Mouse (Mus musculus) hindbrain, embryonic 14.5 days (tissue): ENCODE data around the gene Dnph1. TPM values are rescaled to one million over a fixed set of nuclear protein-coding genes. Genes with fewer than 3 reads are reported as not detected.

Experiments
- ATAC-seq: fragments of 200-750 bp; cut with Nextera tagmentation; 2 replicates; pipeline ENCODE4 v1.8.0; 2017; ENCODE audit warnings: moderate number of reproducible peaks, mild to moderate bottlenecking, moderate TSS enrichment, moderate library complexity; ENCODE audit not compliant: low FRiP score
- DNase-seq: peaks from one replicate; pipeline ENCODE4 v3.0.0-alpha.2; 2015; ENCODE audit warnings: low spot score
- H3K27ac ChIP-seq: fragments of 300-500 bp; sonication (generic); 2 replicates; pipeline ENCODE4 v1.5.1; 2014; ENCODE audit warnings: mild to moderate bottlenecking, moderate library complexity
- H3K27me3 ChIP-seq: fragments of 300-500 bp; sonication (generic); 2 replicates; pipeline ENCODE4 v1.6.1; 2014; ENCODE audit warnings: mild to moderate bottlenecking, low read length, mixed read lengths; ENCODE audit not compliant: control insufficient read depth, insufficient read depth
- H3K36me3 ChIP-seq: fragments of 300-500 bp; sonication (generic); replicated peaks from 2 replicates; pipeline ENCODE4 v1.6.1; 2014; ENCODE audit not compliant: control insufficient read depth, insufficient read depth
- H3K4me1 ChIP-seq: fragments of 300-500 bp; sonication (generic); replicated peaks from 2 replicates; pipeline ENCODE4 v1.6.1; 2014; ENCODE audit warnings: antibody characterized with exemption, low read length, mixed read lengths; ENCODE audit not compliant: control insufficient read depth, insufficient read depth
- H3K4me2 ChIP-seq: fragments of 300-500 bp; sonication (generic); replicated peaks from 2 replicates; pipeline ENCODE4 v1.6.1; 2014; ENCODE audit warnings: mild to moderate bottlenecking, moderate library complexity
- H3K4me3 ChIP-seq: fragments of 300-500 bp; sonication (generic); replicated peaks from 2 replicates; pipeline ENCODE4 v1.5.1; 2014; ENCODE audit warnings: mild to moderate bottlenecking, low read length
- H3K9ac ChIP-seq: fragments of 300-500 bp; sonication (generic); 2 replicates; pipeline ENCODE4 v1.6.1; 2014
- H3K9me3 ChIP-seq: fragments of 300-500 bp; sonication (generic); 2 replicates; pipeline ENCODE4 v1.6.1; 2016; ENCODE audit warnings: low read length; ENCODE audit not compliant: control insufficient read depth
- WGBS: fragments of 180-500 bp; shearing (Covaris S2); extraction: QIAGEN DNeasy Blood & Tissue Kit; methylation state at CpG from one replicate; pipeline ENCODE4 v1.1.7; 2014; 5-methylcytosine and 5-hydroxymethylcytosine counted together
- polyA plus RNA-seq: library from polyadenylated mRNA; unstranded; fragments of >200 nt; fragmentation: Nextera tagmentation; extraction: Ambion mirVana; gene quantifications from 2 replicates; pipeline ENCODE4 v1.2.1, GENCODE M21; 2014

Dnph1 gene
- polyA plus RNA-seq, 1 experiment from 2014 or later: 16.6 TPM

DNA sequence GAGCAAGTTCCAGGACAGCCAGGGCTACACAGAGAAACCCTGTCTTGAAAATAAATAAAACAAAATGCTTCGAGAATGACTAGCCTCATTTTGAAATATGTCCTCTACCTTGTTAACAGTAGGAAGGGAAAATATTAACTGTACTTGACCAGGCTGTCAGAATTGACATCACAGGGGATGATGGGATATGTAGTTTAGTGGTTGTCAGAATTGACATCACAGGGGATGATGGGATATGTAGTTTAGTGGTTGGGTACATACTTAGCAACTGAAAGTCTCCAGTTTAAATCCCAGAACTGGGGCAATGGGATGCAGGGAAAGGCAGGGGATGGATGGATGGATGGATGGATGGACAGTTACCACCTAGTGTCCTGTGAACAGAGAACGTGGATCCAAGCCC lies 16.8 kb downstream of the Dnph1 start:
- H3K4me2 ChIP-seq: no peak overlapping the region
- H3K36me3 ChIP-seq: peaks cover 20% of the 10 kb centered on the region
- no peak overlapping the region for H3K27ac ChIP-seq
- DNase-seq (no peak), ATAC-seq (no peak; the same call in 1 of the 2 replicates)
- H3K4me1 ChIP-seq: no peaks in the 10 kb centered on the region
- H3K27me3 ChIP-seq: no peaks in the 10 kb centered on the region
- no peaks in the 10 kb centered on the region for H3K9me3 ChIP-seq
- 80% methylated on average over 2 of the region's 2 CpGs for WGBS
- H3K9ac ChIP-seq: no peak overlapping the region
- no peak overlapping the region for H3K4me3 ChIP-seq

DNA sequence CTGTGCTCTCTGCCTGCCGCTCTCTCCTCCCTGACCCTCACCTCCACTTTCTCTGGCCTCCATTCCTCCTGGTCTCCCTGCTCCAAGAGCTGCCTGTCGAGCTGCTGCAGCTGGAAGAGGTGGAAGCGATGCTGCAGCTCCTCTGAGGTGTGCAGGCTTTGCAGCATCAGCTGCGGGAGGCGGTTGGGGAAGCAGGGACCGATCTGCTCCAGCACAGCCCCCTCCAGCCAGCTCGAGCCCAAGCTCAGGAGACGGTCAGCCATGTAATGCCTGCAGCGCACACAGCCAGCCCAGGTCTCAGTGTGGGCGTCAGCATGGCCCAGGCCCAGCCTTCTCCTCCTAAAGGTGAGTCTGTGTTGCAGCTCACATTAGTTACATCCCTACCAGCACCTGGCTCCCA lies 23.5 kb downstream of the Dnph1 start:
- Histone ChIP-seq H3K9me3 (no peaks in the 10 kb centered on the region), H3K4me3 (no peak overlapping the region), H3K4me2 (peak overlapping the region; percentile 12), H3K36me3 (peaks cover 33% of the 10 kb centered on the region), H3K27ac (no peak overlapping the region), H3K9ac (no peak overlapping the region), H3K27me3 (no peaks in the 10 kb centered on the region), H3K4me1 (no peaks in the 10 kb centered on the region)
- DNase-seq (no peak), ATAC-seq (no peak)
- 50% methylated on average over 10 of the region's 10 CpGs for WGBS

DNA sequence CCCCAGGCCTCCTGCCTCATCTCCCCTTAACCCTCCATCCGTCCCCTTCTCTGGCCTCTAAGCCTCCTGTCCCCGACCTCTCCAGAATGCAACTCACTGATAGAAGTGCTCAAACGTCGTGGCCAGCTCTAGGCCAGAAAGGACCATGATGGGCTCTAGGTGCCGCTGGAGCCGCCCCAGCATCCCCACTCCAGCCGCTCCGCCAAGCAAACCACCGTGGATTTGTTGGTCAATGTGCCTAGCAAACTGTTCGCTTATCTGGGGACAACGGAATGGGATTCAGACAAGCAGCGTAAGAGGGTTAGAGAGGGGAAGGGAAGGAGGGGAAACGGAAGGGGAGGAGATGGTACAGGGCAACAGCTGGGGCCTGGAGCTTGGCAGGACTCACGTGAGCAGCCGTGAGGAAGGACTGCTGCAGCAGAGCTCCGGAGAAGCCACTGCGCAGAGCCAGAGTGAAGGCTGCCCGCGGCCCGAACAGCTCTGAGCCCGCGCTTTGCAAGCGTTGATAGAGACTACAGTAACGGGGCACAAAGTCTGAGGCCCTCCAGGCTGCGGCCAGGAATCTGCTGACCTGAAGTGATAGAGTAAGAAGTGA lies 24.0 kb downstream of the Dnph1 start:
- H3K4me2 ChIP-seq: peak overlapping the region; percentile 12
- 48% methylated on average over 25 of the region's 25 CpGs for WGBS
- no peaks in the 10 kb centered on the region for H3K4me1 ChIP-seq
- H3K36me3 ChIP-seq: peaks cover 38% of the 10 kb centered on the region
- H3K4me3 ChIP-seq: no peak overlapping the region
- no peak overlapping the region for H3K27ac ChIP-seq
- no peaks in the 10 kb centered on the region for H3K27me3 ChIP-seq
- ATAC-seq (no peak), DNase-seq (no peak)
- H3K9ac ChIP-seq: no peak overlapping the region
- no peaks in the 10 kb centered on the region for H3K9me3 ChIP-seq

DNA sequence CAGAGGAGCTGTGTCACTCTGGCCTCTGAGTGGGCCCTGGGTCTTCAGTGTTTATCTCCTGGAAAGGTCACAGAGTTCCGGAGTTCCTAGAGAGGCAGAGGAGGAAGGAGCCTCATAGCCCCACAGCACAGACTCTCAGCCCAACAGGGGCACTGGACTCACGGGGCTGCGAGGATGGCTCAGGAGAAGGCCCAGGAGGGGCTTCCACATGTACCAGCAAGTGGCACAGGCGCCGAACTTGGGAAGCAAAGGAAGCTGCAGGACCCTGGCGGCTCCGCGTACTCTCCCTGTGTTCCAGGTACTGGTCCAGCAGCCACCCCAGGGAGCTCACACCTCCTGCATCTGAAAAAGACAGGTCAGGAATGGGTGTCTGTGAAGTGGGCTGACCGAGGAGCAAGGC lies 24.7 kb downstream of the Dnph1 start:
- Histone ChIP-seq H3K27ac (no peak overlapping the region), H3K4me1 (no peaks in the 10 kb centered on the region), H3K9me3 (no peaks in the 10 kb centered on the region), H3K9ac (no peak overlapping the region), H3K36me3 (peaks cover 45% of the 10 kb centered on the region), H3K4me2 (no peak overlapping the region), H3K27me3 (no peaks in the 10 kb centered on the region), H3K4me3 (no peak overlapping the region)
- ATAC-seq (no peak), DNase-seq (no peak)
- 77% methylated on average over 9 of the region's 9 CpGs for WGBS

DNA sequence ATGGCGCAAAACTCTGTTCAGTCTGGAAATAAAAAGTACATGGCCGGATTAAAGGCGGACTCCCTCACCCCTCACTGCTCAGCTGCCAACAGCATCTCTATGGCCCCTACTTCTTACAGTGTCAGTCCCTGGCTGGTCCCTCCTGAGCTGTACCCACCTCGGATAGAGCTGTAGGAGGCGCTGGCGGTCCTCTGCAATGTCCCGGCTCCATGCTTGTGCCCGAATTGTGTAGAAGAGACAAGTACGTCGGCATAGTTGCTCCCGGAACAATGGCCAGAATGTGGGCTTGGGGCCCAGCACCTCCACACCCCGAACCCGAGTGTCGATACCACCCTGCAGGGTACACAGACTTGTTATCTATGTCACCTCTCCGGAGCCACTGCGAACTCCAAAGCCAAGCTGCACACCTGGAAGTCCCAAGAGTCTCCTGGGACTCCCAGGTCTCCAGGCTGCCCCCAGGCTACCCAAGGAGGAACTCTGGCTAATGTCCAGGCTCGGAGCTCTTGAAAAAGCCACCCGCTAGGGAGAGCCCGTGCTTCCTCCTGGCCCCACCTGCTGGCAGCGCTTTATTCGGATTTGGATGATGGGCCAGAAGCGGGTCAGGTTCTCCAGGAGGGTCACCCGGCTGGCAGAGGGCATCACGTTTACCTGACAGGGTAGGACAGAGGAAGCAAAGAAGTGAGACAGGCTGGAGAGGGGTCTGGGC lies 25.6 kb downstream of the Dnph1 start:
- ATAC-seq: no peak
- Histone ChIP-seq H3K27me3 (no peaks in the 10 kb centered on the region), H3K4me3 (no peak overlapping the region), H3K27ac (no peak overlapping the region), H3K9ac (no peak overlapping the region), H3K4me2 (no peak overlapping the region), H3K9me3 (no peaks in the 10 kb centered on the region), H3K36me3 (peaks cover 48% of the 10 kb centered on the region), H3K4me1 (no peaks in the 10 kb centered on the region)
- DNase-seq: no peak
- WGBS: 35% methylated on average over 24 of the region's 24 CpGs

DNA sequence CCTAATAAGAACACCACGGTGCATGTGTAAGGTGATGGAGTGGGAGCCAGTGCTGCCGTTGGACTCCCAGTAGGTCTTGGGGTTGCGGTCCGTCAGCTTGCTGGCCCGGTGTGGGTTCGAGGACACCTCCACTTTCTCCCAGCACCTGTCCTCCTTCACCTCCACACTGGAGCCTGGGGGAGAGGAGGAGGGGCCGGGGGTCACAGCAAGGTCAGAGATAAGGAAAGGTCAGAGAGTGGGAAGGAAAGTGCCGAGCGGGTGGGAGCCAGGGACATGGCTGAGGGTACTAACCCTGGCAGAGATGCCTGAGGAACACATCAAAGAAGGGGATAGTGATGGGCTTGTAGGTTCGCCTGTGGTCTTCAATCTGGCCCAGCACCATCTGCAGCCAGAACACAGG lies 28.6 kb downstream of the Dnph1 start:
- no peaks in the 10 kb centered on the region for H3K27me3 ChIP-seq
- no peak overlapping the region for H3K27ac ChIP-seq
- no peak for DNase-seq
- no peaks in the 10 kb centered on the region for H3K9me3 ChIP-seq
- H3K4me2 ChIP-seq: no peak overlapping the region
- WGBS: 90% methylated on average over 10 of the region's 10 CpGs
- peaks cover 60% of the 10 kb centered on the region for H3K36me3 ChIP-seq
- H3K4me3 ChIP-seq: no peak overlapping the region
- ATAC-seq: no peak; the same call in 1 of the 2 replicates
- no peak overlapping the region for H3K9ac ChIP-seq
- no peaks in the 10 kb centered on the region for H3K4me1 ChIP-seq

DNA sequence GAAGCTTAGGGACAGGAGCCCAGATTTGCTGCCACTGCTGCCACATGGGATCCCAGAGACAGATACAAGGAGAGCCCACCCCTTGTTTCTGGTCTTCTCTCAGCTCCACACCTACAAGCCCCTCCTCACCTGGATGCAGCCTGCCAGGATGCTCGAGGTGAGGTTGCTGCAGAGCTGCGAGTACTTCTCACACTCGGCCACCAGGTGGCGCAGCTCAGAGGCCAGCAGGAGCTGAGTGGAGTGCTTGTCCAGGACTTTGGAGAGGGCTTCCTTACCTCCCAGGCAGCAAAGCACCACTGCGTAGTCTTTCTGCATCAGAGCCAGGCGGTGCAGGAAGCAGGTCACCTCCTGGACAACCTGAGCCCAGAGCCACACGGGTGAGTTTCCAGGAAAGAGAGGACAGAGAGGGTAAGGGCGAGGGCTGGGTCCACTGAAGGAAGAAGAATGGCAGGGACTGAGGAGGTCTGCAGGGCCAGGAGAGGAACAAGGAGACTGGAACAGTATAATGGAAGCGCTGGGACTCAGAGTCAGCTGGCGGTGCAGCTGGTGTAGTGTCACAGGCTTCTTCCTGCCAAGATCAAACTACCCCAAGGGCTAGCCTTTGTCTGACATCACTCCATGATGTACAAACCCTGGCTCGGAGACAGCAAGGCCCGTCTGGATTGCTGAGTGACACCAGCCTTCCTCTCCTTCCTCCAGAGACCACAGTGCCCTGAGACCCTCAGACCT lies 29.2 kb downstream of the Dnph1 start:
- Histone ChIP-seq H3K4me2 (no peak overlapping the region), H3K27ac (no peak overlapping the region), H3K27me3 (no peaks in the 10 kb centered on the region), H3K36me3 (peaks cover 56% of the 10 kb centered on the region), H3K9me3 (no peaks in the 10 kb centered on the region), H3K9ac (no peak overlapping the region), H3K4me1 (no peaks in the 10 kb centered on the region), H3K4me3 (no peak overlapping the region)
- WGBS: 35% methylated on average over 12 of the region's 12 CpGs
- 0 out of 2 replicates have a peak, but pooled peaks have one; percentile 53 for ATAC-seq
- peak; percentile 81 for DNase-seq

DNA sequence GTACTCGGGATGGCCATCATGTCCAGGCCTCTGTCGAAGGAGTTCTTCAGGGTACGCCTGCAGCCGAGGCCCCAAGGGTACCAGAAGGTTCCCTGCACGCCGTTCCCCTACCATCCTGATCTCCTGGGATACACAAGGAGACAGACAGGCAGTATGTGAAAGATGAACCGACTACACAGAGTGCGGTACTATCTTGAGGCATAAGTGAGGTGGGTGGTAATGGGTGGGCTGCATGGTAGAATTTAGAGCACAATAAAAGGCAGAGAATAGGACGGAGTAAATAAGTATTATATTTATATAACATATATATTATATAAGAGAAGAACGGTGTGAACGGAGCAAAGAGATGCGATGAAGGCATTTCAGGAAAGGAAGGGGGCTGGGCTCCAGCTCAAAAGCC lies 47.1 kb downstream of the Dnph1 start:
- Histone ChIP-seq H3K36me3 (peaks cover 51% of the 10 kb centered on the region), H3K4me2 (no peak overlapping the region), H3K27ac (no peak overlapping the region), H3K9ac (no peak overlapping the region), H3K4me1 (peaks cover 5% of the 10 kb centered on the region; the same call in 1 of the 2 replicates), H3K27me3 (peaks cover 7% of the 10 kb centered on the region; the same call in 1 of the 2 replicates), H3K9me3 (no peaks in the 10 kb centered on the region), H3K4me3 (no peak overlapping the region)
- WGBS: 92% methylated on average over 12 of the region's 12 CpGs
- ATAC-seq (no peak), DNase-seq (no peak)

DNA sequence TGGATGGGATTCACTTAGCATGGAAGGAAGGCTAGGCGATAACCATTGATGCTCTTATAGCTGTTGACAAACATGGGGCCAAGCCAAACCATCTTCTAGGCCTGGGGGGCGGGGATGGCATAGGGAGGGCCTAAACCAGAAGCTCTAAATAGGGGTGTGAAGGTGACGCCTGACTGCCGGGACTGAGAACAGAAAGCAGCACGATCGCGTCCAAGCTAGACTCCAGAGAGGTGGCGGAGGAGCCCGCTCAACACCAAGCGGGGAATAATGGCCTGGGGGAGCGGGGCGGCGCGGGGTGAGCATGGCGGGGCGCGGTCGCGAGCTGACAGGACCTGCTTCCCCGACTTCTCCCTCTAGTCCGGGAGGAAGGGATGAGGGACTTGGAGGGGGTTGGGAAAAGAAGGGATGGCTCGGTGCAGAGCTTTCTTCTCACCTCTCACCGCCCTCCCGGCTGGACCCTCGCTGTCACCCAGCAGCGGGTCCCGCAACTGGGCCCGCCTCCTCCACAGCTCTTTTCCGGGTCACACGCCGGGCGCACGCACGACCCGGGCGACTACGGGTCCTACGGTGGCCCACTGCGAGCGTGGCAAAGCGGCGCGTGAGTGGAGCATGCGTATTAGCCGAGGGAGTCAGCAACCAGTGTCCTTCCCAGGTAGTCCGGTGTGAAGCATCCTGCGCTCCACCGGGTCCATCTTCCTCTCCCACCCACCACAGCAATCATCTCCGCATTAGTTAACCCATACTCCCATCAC lies 49.5 kb downstream of the Dnph1 start, which contains the start of gene Cul9:
Gene Cul9, minus strand, starts transcription at position 576 of the 752 bp plus-strand sequence.
- H3K36me3 ChIP-seq: peaks cover 54% of the 10 kb centered on the region
- under 1% methylated on average over 46 of the region's 49 CpGs for WGBS
- peaks cover 7% of the 10 kb centered on the region; the same call in 1 of the 2 replicates for H3K27me3 ChIP-seq
- H3K4me2 ChIP-seq: peak within 1 kb of the TSS; percentile 76
- peak within 1 kb of the TSS; percentile 64 for H3K27ac ChIP-seq
- peak; percentile 85 for DNase-seq
- H3K9me3 ChIP-seq: no peaks in the 10 kb centered on the region
- H3K4me3 ChIP-seq: peak within 1 kb of the TSS; percentile 82
- peak; percentile 90 for ATAC-seq
- H3K9ac ChIP-seq: peak within 1 kb of the TSS; percentile 91
- H3K4me1 ChIP-seq: peaks cover 5% of the 10 kb centered on the region; the same call in 1 of the 2 replicates
